Mouse (Mus musculus) bone marrow macrophage, adult 2 months (primary cell): ENCODE results near the gene Camk1g. TPM values are rescaled to one million over a fixed set of nuclear protein-coding genes. Genes with fewer than 3 reads are reported as not detected.

ENCODE experiments used
- H3K27ac ChIP-seq: 2 replicates; pipeline ENCODE4 v1.5.1; 2012; ENCODE audit warnings: low read depth, low read length; ENCODE audit not compliant: insufficient read depth
- H3K4me1 ChIP-seq: 2 replicates; pipeline ENCODE4 v1.6.1; 2012; ENCODE audit warnings: low read length; ENCODE audit not compliant: control insufficient read depth, insufficient read depth
- H3K4me3 ChIP-seq: 2 replicates; pipeline ENCODE4 v1.5.1; 2012; ENCODE audit warnings: mild to moderate bottlenecking, low read length, moderate library complexity; ENCODE audit not compliant: insufficient read depth
- CTCF ChIP-seq: IDR thresholded peaks from 2 replicates; pipeline ENCODE4 v1.5.1; 2012; ENCODE audit warnings: low read depth, mild to moderate bottlenecking, low read length, moderate library complexity
- POLR2A ChIP-seq: IDR thresholded peaks from 2 replicates; pipeline ENCODE4 v1.6.1; 2012; ENCODE audit warnings: mild to moderate bottlenecking, low read depth, low read length, borderline replicate concordance
- polyA plus RNA-seq: library from polyadenylated mRNA; stranded (reverse); fragments of >200 nt; gene quantifications from 2 replicates; pipeline ENCODE4 v1.2.4, GENCODE M21; 2012; ENCODE audit not compliant: missing spikeins, insufficient read depth, insufficient read length

The Camk1g gene
- polyA plus RNA-seq, 1 experiment, result not detected

GRCm38 (mm10) chr1:193349702-193350545 lies 20.2 kb downstream of the Camk1g start:
- TF ChIP-seq POLR2A, result no peak
- TF ChIP-seq CTCF, result no peak

GRCm38 (mm10) chr1:193348261-193348962 lies 21.7 kb downstream of the Camk1g start:
- no peak for TF ChIP-seq POLR2A
- TF ChIP-seq CTCF, result no peak
- H3K27ac ChIP-seq, result no peak overlapping the region
- H3K4me3 ChIP-seq, result no peak overlapping the region
- no peaks in the 10 kb centered on the region for H3K4me1 ChIP-seq

More at GRCm38 (mm10) chr1:193349702-193350545, 20.2 kb downstream of the Camk1g start:
- Histone ChIP-seq H3K27ac (no peak overlapping the region), H3K4me3 (no peak overlapping the region), H3K4me1 (no peaks in the 10 kb centered on the region)

- no peak overlapping the region for H3K4me3 ChIP-seq
- H3K4me1 ChIP-seq, result no peaks in the 10 kb centered on the region
- TF ChIP-seq POLR2A, result no peak
- no peak for TF ChIP-seq CTCF
- H3K27ac ChIP-seq, result no peak overlapping the region
Observed at GRCm38 (mm10) chr1:193346908-193347307, 23.2 kb downstream of the Camk1g start.

- no peaks in the 10 kb centered on the region for H3K4me1 ChIP-seq
Observed at GRCm38 (mm10) chr1:193344976-193345375, 25.1 kb downstream of the Camk1g start.

GRCm38 (mm10) chr1:193343853-193344252 lies 26.2 kb downstream of the Camk1g start:
- H3K27ac ChIP-seq, result no peak overlapping the region
- H3K4me3 ChIP-seq, result no peak overlapping the region
- TF ChIP-seq POLR2A, result no peak
- TF ChIP-seq CTCF, result no peak
- no peaks in the 10 kb centered on the region for H3K4me1 ChIP-seq

More at GRCm38 (mm10) chr1:193344976-193345375, 25.1 kb downstream of the Camk1g start:
- H3K4me3 ChIP-seq, result no peak overlapping the region
- no peak for TF ChIP-seq CTCF
- TF ChIP-seq POLR2A, result no peak
- H3K27ac ChIP-seq, result no peak overlapping the region

- no peak overlapping the region for H3K4me3 ChIP-seq
- TF ChIP-seq POLR2A (no peak), CTCF (no peak)
- H3K27ac ChIP-seq, result no peak overlapping the region
- H3K4me1 ChIP-seq, result no peaks in the 10 kb centered on the region
Observed at GRCm38 (mm10) chr1:193342198-193342946, 27.7 kb downstream of the Camk1g start.

- Histone ChIP-seq H3K4me3 (no peak overlapping the region), H3K4me1 (no peaks in the 10 kb centered on the region), H3K27ac (no peak overlapping the region)
- no peak for TF ChIP-seq CTCF
- TF ChIP-seq POLR2A, result no peak
Observed at GRCm38 (mm10) chr1:193338363-193338995, 31.6 kb downstream of the Camk1g start.

- H3K27ac ChIP-seq, result no peak overlapping the region
- H3K4me3 ChIP-seq, result no peak overlapping the region
- no peaks in the 10 kb centered on the region for H3K4me1 ChIP-seq
- TF ChIP-seq POLR2A (no peak), CTCF (no peak)
Observed at GRCm38 (mm10) chr1:193337787-193338310, 32.2 kb downstream of the Camk1g start.

GRCm38 (mm10) chr1:193337018-193337321 lies 33.1 kb downstream of the Camk1g start:
- H3K27ac ChIP-seq, result no peak overlapping the region
- H3K4me3 ChIP-seq, result no peak overlapping the region
- H3K4me1 ChIP-seq, result no peaks in the 10 kb centered on the region
- TF ChIP-seq POLR2A (no peak), CTCF (no peak)
